Mouse (Mus musculus): ENCODE data around the gene Taf10.

Taf10 gene

GRCm38 (mm10) chr7:105743926-105744590 lies at the start of gene Taf10:
Taf10 (minus strand) TSS chr7:105744361.
- DNase-seq: peak; percentile 88 to 94

- DNase-seq: peak in 1 of 2 experiments; percentile 36
Observed at GRCm38 (mm10) chr7:105793701-105794100, 49.5 kb upstream of the Taf10 start.

GRCm38 (mm10) chr7:105791147-105791546 lies 47.0 kb upstream of the Taf10 start:
- no peak for DNase-seq

GRCm38 (mm10) chr7:105787285-105788140 lies 43.4 kb upstream of the Taf10 start, which contains the start of gene Dchs1:
Dchs1 (minus strand) TSS chr7:105787654.
- peak in 1 of 2 experiments; percentile 51 for DNase-seq

GRCm38 (mm10) chr7:105786506-105787284 lies 42.5 kb upstream of the Taf10 start:
- DNase-seq: no peak

- no peak for DNase-seq
Observed at GRCm38 (mm10) chr7:105784556-105784955, 40.4 kb upstream of the Taf10 start.

- DNase-seq: no peak
Observed at GRCm38 (mm10) chr7:105783861-105784260, 39.7 kb upstream of the Taf10 start.

GRCm38 (mm10) chr7:105778553-105779265 lies 34.5 kb upstream of the Taf10 start:
- DNase-seq: peak; percentile 62 to 66

GRCm38 (mm10) chr7:105777797-105778552 lies 33.8 kb upstream of the Taf10 start:
- peak; percentile 63 to 85 for DNase-seq

- no peak for DNase-seq
Observed at GRCm38 (mm10) chr7:105777316-105777715, 33.2 kb upstream of the Taf10 start.

- no peak for DNase-seq
Observed at GRCm38 (mm10) chr7:105776026-105776425, 31.9 kb upstream of the Taf10 start.

- peak; percentile 55 to 75 for DNase-seq
Observed at GRCm38 (mm10) chr7:105774661-105775060, 30.5 kb upstream of the Taf10 start.

- no peak for DNase-seq
Observed at GRCm38 (mm10) chr7:105773041-105773440, 28.9 kb upstream of the Taf10 start.

- DNase-seq: no peak
Observed at GRCm38 (mm10) chr7:105772331-105772730, 28.2 kb upstream of the Taf10 start.

GRCm38 (mm10) chr7:105769959-105770358 lies 25.8 kb upstream of the Taf10 start:
- DNase-seq: no peak

- DNase-seq: peak; percentile 44 to 71
Observed at GRCm38 (mm10) chr7:105767729-105768165, 23.6 kb upstream of the Taf10 start.

- DNase-seq: no peak
Observed at GRCm38 (mm10) chr7:105764331-105764730, 20.2 kb upstream of the Taf10 start.

- no peak for DNase-seq
Observed at GRCm38 (mm10) chr7:105762517-105763270, 18.5 kb upstream of the Taf10 start.

GRCm38 (mm10) chr7:105761813-105762484 lies 17.8 kb upstream of the Taf10 start:
- DNase-seq: no peak

- no peak for DNase-seq
Observed at GRCm38 (mm10) chr7:105753281-105753680, 9.1 kb upstream of the Taf10 start.

Data from kidney, postnatal 25 days (tissue).